Comparison of ENCODE assay signal across 8 mouse cellular contexts in the genomic region with DNA sequence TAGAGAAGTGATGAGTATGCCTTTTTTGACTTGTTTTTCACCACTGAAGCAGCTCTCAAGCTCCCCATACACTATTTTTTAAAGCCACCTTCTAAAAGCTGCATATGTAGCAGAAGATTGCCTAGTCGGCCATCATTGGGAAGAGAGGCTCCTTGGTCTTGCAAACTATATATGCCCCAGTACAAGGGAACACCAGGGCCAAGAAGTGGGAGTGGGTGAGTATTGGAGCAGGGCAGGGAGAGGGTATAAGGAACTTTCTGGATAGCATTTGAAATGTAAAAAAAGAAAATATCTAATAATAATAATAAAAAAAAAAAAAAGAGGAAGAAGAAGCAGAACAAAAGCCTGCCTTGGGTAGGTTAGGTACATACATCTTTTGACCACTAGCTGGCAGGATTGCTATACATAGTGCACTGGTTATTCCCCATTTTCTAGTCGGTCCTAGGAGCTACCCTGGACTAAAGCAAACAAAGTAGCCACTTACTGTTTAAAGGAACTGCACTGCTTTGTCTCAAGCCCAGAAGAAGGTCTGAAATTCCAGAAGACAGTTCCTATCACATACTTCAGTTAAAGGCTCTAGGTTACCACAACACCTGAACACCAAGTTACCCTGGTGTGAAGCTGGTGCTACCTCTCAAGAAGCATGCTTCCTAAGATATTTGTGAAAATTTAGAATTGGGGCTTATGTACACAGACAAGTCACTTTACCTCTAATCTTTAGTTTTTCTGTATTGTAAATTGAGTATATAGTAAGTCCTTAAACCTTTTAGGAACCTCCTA.
DNase-seq lines count a peak whose midpoint lies in the region; ATAC-seq lines count a peak whose summit lies in the region.

No protein-coding gene starts in this region.

- no peak overlapping the region for H3K9ac ChIP-seq in intestine, embryonic 16.5 days (ENCODE audit: low read depth, low read length)

- peak; percentile 97 for ATAC-seq in frontal cortex, adult (ENCODE audit: low TSS enrichment)
- peak; percentile 78; the same call in 1 of the 2 replicates for ATAC-seq in intestine, embryonic 16.5 days
- peak; percentile 78 for ATAC-seq in megakaryocyte, adult 5-6 weeks (ENCODE audit: poor library complexity, severe bottlenecking)

- no peaks in the 10 kb centered on the region for H3K4me1 ChIP-seq in intestine, embryonic 16.5 days (ENCODE audit: control insufficient read depth, insufficient read depth, low read length)

- no peak overlapping the region for H3K4me2 ChIP-seq in intestine, embryonic 16.5 days (ENCODE audit: low read depth, low read length)

- H3K4me3 ChIP-seq in intestine, embryonic 16.5 days (ENCODE audit: low read length): no peak overlapping the region

- no peak for DNase-seq in frontal cortex, postnatal 14 days (ENCODE audit: low spot score in 2 of 2)
- peak; percentile 85 for DNase-seq in 416B (ENCODE audit: low read depth)
- DNase-seq in c-Kit-positive CD71-negative TER-119-negative erythroid progenitor cells, embryonic 14.5 days (ENCODE audit: low read depth): peak; percentile 12
- DNase-seq in spleen, postnatal 14 days (ENCODE audit: low spot score in 2 of 2): no peak
- DNase-seq in thymus, postnatal 10 days (ENCODE audit: low spot score in 2 of 2): no peak

- no peaks in the 10 kb centered on the region for H3K36me3 ChIP-seq in intestine, embryonic 16.5 days (ENCODE audit: control insufficient read depth, insufficient read depth, low read length)

- WGBS in intestine, embryonic 16.5 days: 37% methylated on average over 2 of the region's 2 CpGs

- no peaks in the 10 kb centered on the region for H3K27me3 ChIP-seq in intestine, embryonic 16.5 days (replicated peaks; ENCODE audit: control insufficient read depth, insufficient read depth, low read length)

- H3K9me3 ChIP-seq in intestine, embryonic 16.5 days (ENCODE audit: control insufficient read depth, low read length): no peaks in the 10 kb centered on the region

- no peak overlapping the region for H3K27ac ChIP-seq in intestine, embryonic 16.5 days (ENCODE audit: low read length)

Comparison
In these comparisons a context has a peak if more than half of its experiments do, and no peak if none do; other contexts are left out.
1. DNase-seq: peak in 416B (single experiment) and c-Kit-positive CD71-negative TER-119-negative erythroid progenitor cells, embryonic 14.5 days (single experiment); none in frontal cortex, postnatal 14 days (0 of 2), spleen, postnatal 14 days (0 of 2) and thymus, postnatal 10 days (0 of 2).
2. Peak in every context shown above with its lines, with median percentiles within 50 percentile points of each other: ATAC-seq.